In the genomic region with DNA sequence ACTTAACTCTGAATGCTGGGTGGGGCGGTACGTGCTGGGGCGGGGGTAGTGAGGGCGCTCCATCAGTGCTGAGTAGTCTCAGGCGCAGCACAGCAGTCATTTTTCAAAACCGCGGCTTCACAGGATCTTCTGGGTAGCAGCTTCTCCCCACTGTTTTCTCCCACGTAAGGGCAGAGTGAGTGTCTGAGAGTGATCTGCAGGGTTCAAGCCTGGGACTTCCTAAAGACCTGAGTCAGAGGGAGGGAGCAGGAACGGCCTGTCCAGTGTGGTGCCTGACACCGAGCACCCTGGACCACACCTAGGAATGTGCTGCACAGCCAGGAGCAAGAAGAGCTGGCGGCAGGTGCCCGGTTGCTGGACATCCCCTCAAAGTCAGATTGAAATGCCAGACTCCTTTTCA, we compare ENCODE assay signal across 12 mouse cellular contexts.
"Had no signal": no experiment of that assay in that cellular context is flagged by ENCODE, and none has a peak within 500 bp of the region (broad histone marks: within the 10 kb centered on the region; RNA-seq: fewer than 3 reads in every experiment).

No protein-coding gene starts in this region.

- H3K4me3 ChIP-seq: limb, embryonic 13.5 days; midbrain, embryonic 10.5 days; midbrain, embryonic 15.5 days; neural tube, embryonic 12.5 days had no signal

- H3K9me3 ChIP-seq: midbrain, embryonic 15.5 days had no signal

- H3K27me3 ChIP-seq: midbrain, embryonic 15.5 days had no signal

- H3K4me1 ChIP-seq: midbrain, embryonic 15.5 days; neural tube, embryonic 12.5 days had no signal

- H3K9ac ChIP-seq: limb, embryonic 13.5 days; liver, embryonic 14.5 days; midbrain, embryonic 15.5 days; neural tube, embryonic 12.5 days had no signal

- H3K27ac ChIP-seq: limb, embryonic 13.5 days; liver, embryonic 14.5 days; midbrain, embryonic 10.5 days; midbrain, embryonic 15.5 days; neural tube, embryonic 12.5 days had no signal

- H3K4me2 ChIP-seq: limb, embryonic 13.5 days; midbrain, embryonic 15.5 days; neural tube, embryonic 12.5 days had no signal

- DNase-seq: kidney, adult 9 months; kidney, postnatal 10 days; left cerebral cortex, postnatal 4 days; lung, adult 2 months; lung, postnatal 10 days; lung, postnatal 4 days; thymus, postnatal 4 days had no signal

- ATAC-seq: midbrain, embryonic 15.5 days had no signal
